Mouse (Mus musculus) kidney, embryonic 16.5 days (tissue): Measurements from ENCODE around the gene Cd80. TPM values are rescaled to one million over a fixed set of nuclear protein-coding genes. Genes with fewer than 3 reads are reported as not detected.

Source experiments
- ATAC-seq: fragments of 200-750 bp; cut with Nextera tagmentation; 2 replicates; pipeline ENCODE4 v1.8.0; 2017; ENCODE audit warnings: moderate TSS enrichment; ENCODE audit not compliant: low FRiP score, low TSS enrichment
- H3K27ac ChIP-seq: fragments of 300-500 bp; sonication (generic); 2 replicates; pipeline ENCODE4 v1.5.1; 2014; ENCODE audit warnings: low read length
- H3K27me3 ChIP-seq: fragments of 300-500 bp; sonication (generic); 2 replicates; pipeline ENCODE4 v1.6.1; 2014; ENCODE audit warnings: low read length, control low read depth, mixed read lengths; ENCODE audit not compliant: insufficient read depth
- H3K36me3 ChIP-seq: fragments of 300-500 bp; sonication (generic); 2 replicates; pipeline ENCODE4 v1.6.1; 2014; ENCODE audit warnings: low read length, control low read depth, mixed read lengths; ENCODE audit not compliant: insufficient read depth
- H3K4me1 ChIP-seq: fragments of 300-500 bp; sonication (generic); 2 replicates; pipeline ENCODE4 v1.6.1; 2014; ENCODE audit warnings: low read length, control low read depth, mixed read lengths; ENCODE audit not compliant: insufficient read depth
- H3K4me2 ChIP-seq: fragments of 300-500 bp; sonication (generic); replicated peaks from 2 replicates; pipeline ENCODE4 v1.6.1; 2014; ENCODE audit warnings: low read depth, low read length
- H3K4me3 ChIP-seq: fragments of 300-500 bp; sonication (generic); 2 replicates; pipeline ENCODE4 v1.5.1; 2014; ENCODE audit warnings: mild to moderate bottlenecking, low read length
- H3K9ac ChIP-seq: fragments of 300-500 bp; sonication (generic); replicated peaks from 2 replicates; pipeline ENCODE4 v1.6.1; 2014; ENCODE audit warnings: low read length
- H3K9me3 ChIP-seq: fragments of 300-500 bp; sonication (generic); 2 replicates; pipeline ENCODE4 v1.6.1; 2016; ENCODE audit warnings: low read length, control low read depth
- WGBS: fragments of 180-500 bp; shearing (Covaris S2); extraction: QIAGEN DNeasy Blood & Tissue Kit; methylation state at CpG from one replicate; pipeline ENCODE4 v1.1.7; 2014; 5-methylcytosine and 5-hydroxymethylcytosine counted together
- polyA plus RNA-seq: library from polyadenylated mRNA; unstranded; fragments of >200 nt; fragmentation: Nextera tagmentation; extraction: Ambion mirVana; gene quantifications from 2 replicates; pipeline ENCODE4 v1.2.1, GENCODE M21; 2015

The Cd80 gene
- polyA plus RNA-seq, 1 experiment from 2014 or later = 0.32 TPM

DNA sequence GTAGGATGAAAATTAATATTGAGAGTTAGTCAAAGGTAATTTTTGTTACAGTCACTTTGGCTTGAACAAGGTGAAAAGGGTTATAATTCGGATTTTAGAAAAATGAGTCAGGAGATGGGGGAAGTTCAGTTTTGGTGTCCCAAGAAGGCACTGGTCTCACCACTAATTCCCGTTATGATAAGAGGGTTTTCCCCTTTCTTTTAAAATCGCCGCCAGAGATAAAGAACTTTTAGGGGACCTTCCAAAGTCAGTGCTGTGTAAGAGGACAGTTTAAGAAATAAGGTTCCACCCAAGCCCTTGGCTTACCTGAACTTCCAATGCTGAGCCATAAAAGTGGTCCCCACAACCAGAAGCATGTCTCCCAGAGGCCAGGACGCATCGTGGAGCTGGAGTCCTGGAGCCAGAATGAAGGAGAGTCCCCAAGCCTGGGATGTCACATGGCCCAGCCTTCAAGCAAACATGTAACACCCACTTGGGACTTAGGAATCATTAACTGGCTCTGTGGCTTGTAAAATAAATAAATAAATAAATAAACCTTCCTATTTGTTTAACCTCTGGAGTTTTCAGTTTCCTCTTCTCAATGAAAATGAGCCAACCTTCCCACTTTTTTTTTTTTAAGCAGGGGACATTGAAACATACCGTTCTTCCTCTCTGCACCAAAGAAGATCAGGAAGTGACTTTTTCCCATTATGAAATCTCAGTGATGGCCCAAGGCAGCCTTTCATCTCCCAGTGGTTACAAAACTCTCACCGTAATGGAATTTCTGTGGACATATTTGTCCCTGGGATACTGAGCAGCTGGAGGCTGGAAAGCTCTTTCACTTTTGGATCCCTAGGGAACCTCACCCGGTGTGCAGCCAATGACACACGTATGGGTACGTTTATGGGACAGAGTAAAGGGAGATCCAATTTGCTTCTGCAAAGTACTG, 22.6 kb upstream of the Cd80 start, which contains the start of gene Pla1a:
Gene Pla1a, minus strand, starts transcription at position 648 of the 928 bp plus-strand sequence.
- Histone ChIP-seq H3K36me3 (no peaks in the 10 kb centered on the region), H3K4me1 (0 out of 2 replicates have a peak, but pooled peaks cover 3% of the 10 kb centered on the region), H3K4me2 (no peak within 1 kb of the TSS), H3K4me3 (no peak within 1 kb of the TSS), H3K27me3 (no peaks in the 10 kb centered on the region), H3K9ac (no peak within 1 kb of the TSS), H3K9me3 (no peaks in the 10 kb centered on the region), H3K27ac (no peak within 1 kb of the TSS)
- WGBS = 71% methylated on average over 11 of the region's 11 CpGs
- ATAC-seq = no peak

DNA sequence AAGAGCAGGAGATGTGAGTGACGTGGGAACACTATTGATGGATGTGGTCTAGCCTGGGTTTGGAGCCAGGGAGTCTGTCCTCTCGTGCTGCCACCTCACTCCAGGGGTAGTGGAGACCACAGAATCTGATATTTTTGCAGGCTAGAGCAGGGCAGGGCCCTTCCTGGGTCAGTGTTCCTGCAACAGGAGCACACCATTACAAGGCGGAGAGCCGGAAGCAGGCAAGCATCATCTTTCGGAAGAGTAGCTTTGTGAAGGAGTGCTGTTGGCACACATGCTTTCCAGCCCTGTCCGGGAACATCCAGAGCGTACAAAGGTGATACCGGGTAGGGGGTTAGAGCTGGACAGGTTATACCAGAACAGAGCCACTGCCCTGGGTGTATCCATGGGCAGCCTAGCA, 21.8 kb upstream of the Cd80 start:
- Histone ChIP-seq H3K27me3 (no peaks in the 10 kb centered on the region), H3K4me3 (no peak overlapping the region), H3K36me3 (no peaks in the 10 kb centered on the region), H3K9me3 (no peaks in the 10 kb centered on the region), H3K4me2 (no peak overlapping the region), H3K27ac (no peak overlapping the region), H3K9ac (no peak overlapping the region), H3K4me1 (0 out of 2 replicates have a peak, but pooled peaks cover 3% of the 10 kb centered on the region)
- no peak for ATAC-seq
- WGBS = 82% methylated on average over 8 of the region's 8 CpGs

DNA sequence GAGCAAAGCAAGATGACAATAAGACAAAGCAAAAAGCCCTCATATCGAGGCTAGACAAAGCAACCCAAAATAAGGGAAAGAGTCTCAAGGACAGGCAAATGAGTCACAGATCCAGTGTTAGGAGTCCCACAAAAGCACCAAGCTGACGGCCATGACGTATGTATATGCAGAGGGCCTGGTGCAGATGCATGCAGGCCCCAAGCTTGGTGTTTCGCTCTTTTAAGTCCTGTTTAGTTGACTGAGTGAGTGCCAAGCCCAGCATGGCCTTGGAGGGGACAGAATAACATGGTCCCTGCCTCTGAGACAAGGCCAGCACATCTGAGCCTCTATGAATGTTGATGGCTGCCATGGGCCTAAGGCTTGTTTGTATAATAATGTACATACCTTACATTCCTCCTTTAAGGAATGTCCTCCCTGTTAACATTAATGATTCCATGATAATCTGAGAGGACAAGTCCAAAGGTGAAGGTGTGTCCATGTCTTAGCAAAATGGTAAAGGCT, 21.0 kb upstream of the Cd80 start:
- H3K36me3 ChIP-seq = no peaks in the 10 kb centered on the region
- WGBS = 91% methylated on average over 4 of the region's 4 CpGs
- no peak overlapping the region for H3K4me2 ChIP-seq
- H3K27ac ChIP-seq = no peak overlapping the region
- H3K4me1 ChIP-seq = 0 out of 2 replicates have a peak, but pooled peaks cover 3% of the 10 kb centered on the region
- no peak overlapping the region for H3K9ac ChIP-seq
- H3K9me3 ChIP-seq = no peaks in the 10 kb centered on the region
- H3K4me3 ChIP-seq = no peak overlapping the region
- 0 out of 2 replicates have a peak, but pooled peaks have one; percentile 42 for ATAC-seq
- no peaks in the 10 kb centered on the region for H3K27me3 ChIP-seq

DNA sequence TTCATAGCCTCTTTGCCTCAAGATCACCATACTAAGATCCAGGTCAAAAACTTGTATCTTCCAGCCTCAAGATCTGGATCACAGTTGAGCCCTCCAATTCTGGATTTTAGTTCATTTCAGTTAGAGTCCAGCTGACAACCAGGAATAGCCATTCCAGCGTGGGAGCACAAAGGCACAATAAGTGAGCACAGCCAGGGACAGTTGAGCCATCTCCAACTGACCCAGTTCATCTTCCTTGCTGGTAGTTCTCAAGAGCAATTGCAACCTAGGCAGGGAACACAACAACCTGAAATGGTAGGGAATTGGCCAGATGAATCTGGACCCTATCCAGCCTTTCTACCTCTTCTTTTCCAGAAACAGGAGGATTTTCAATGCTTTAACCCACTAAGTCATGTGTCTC, 16.2 kb upstream of the Cd80 start:
- H3K9ac ChIP-seq = no peak overlapping the region
- 0 out of 2 replicates have a peak, but pooled peaks cover 3% of the 10 kb centered on the region for H3K4me1 ChIP-seq
- no peak overlapping the region for H3K4me2 ChIP-seq
- 90% methylated on average over 1 of the region's 1 CpGs for WGBS
- no peak overlapping the region for H3K27ac ChIP-seq
- no peaks in the 10 kb centered on the region for H3K9me3 ChIP-seq
- peaks cover 1% of the 10 kb centered on the region; the same call in 1 of the 2 replicates for H3K36me3 ChIP-seq
- no peaks in the 10 kb centered on the region for H3K27me3 ChIP-seq
- no peak overlapping the region for H3K4me3 ChIP-seq
- ATAC-seq = no peak

DNA sequence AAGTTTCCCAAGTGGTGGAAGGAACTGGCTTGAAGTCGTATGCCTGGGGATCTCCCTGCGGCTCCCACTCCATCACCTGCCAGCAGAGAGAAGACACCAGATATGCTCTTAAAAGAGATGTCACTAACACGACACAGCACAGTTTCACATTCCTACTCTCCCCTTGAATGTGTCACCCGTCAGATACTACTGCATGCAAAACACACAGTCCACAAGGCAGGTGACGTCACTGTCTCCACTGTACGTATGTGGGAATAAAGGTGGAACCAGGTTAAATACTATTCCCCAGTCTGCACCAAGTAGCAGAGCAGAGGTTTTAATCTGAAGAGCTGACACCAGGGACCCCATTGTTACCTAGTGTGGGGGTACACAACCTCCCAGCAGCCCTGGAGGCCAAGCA, 15.0 kb upstream of the Cd80 start:
- no peak overlapping the region for H3K27ac ChIP-seq
- no peak overlapping the region for H3K4me3 ChIP-seq
- H3K4me2 ChIP-seq = no peak overlapping the region
- no peaks in the 10 kb centered on the region for H3K9me3 ChIP-seq
- peaks cover 13% of the 10 kb centered on the region for H3K36me3 ChIP-seq
- H3K27me3 ChIP-seq = no peaks in the 10 kb centered on the region
- WGBS = 62% methylated on average over 6 of the region's 6 CpGs
- ATAC-seq = no peak
- H3K9ac ChIP-seq = no peak overlapping the region
- H3K4me1 ChIP-seq = no peaks in the 10 kb centered on the region

DNA sequence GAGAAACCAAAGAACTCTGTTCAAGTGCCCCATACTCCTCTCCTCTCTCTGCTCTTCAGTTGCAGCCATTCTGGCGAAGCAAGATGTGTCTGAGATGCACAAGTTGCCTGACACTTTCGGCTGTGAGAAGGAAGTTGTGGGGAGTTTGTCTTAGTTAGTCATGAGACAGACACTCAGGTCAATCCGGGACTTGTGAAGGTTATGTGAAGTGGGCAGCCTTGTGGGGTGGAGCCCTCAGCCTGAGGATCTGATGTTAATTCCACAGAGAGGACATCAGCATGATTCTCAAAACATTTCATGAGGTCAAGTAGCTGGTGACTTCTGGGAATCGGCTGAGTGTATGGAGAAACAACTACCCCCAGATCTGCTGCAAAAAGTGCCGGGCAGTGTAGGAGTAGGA, 13.8 kb upstream of the Cd80 start:
- H3K4me3 ChIP-seq = no peak overlapping the region
- no peak for ATAC-seq
- peaks cover 26% of the 10 kb centered on the region for H3K36me3 ChIP-seq
- H3K27me3 ChIP-seq = no peaks in the 10 kb centered on the region
- H3K4me2 ChIP-seq = no peak overlapping the region
- no peaks in the 10 kb centered on the region for H3K9me3 ChIP-seq
- no peak overlapping the region for H3K9ac ChIP-seq
- WGBS = 83% methylated on average over 5 of the region's 5 CpGs
- no peak overlapping the region for H3K27ac ChIP-seq
- no peaks in the 10 kb centered on the region for H3K4me1 ChIP-seq

DNA sequence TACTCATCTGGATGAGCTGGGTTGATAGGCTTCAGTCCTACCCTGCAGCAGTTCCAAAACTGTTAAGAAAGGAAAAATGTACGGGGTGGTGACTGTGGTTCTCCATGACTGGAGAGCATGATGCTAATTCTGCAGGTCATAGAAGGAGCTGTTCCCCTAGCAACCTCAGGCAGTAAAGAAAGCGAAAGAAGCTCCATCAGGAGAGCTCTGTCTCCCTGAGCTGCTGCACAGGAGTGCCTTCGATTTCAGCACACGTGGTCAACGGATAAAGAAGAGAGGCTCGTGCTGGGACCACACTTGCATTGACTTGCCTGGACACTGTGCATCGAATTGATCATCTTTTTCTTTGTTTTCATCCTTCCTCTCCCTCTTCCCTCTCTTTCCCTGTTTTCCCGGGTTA, 13.1 kb upstream of the Cd80 start:
- no peaks in the 10 kb centered on the region for H3K27me3 ChIP-seq
- H3K9me3 ChIP-seq = no peaks in the 10 kb centered on the region
- no peaks in the 10 kb centered on the region for H3K4me1 ChIP-seq
- peaks cover 32% of the 10 kb centered on the region for H3K36me3 ChIP-seq
- ATAC-seq = no peak
- 80% methylated on average over 8 of the region's 8 CpGs for WGBS
- H3K9ac ChIP-seq = no peak overlapping the region
- no peak overlapping the region for H3K4me2 ChIP-seq
- no peak overlapping the region for H3K4me3 ChIP-seq
- H3K27ac ChIP-seq = no peak overlapping the region

DNA sequence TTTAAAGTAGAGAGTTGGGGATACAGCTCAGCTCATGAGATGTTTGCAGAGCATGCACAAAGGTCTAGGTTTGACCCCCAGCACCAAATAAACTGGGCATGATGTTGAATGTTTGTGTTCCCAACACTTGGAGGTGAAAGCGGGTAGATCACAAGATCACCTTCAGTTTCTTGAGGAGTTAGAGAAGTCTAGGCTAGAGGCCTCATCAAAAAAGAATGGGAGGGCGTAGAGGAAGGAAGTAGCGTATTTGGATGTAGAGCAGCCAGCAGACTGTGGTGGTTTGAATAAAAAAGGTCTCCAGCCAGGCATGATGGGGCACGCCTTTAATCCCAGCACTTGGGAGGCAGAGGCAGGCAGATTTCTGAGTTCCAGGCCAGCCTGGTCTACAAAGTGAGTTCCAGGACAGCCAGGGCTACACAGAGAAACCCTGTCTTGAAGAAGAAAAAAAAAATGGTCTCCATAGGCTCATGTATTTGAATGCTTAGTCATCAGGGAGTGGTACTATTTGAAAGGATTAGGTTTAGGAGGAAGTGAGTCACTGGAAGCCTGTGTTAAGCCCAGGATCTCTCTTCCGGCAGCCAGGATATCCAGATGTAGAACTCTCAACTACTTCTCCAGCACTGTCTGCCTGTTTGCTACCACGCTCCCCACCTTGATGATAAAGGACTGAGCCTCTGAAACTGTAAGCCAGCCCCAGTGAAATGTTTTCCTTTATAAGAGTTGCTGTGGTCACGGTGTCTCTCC, 11.5 kb upstream of the Cd80 start:
- H3K4me2 ChIP-seq = no peak overlapping the region
- no peak overlapping the region for H3K9ac ChIP-seq
- no peaks in the 10 kb centered on the region for H3K27me3 ChIP-seq
- no peaks in the 10 kb centered on the region for H3K9me3 ChIP-seq
- no peak for ATAC-seq
- H3K36me3 ChIP-seq = peaks cover 43% of the 10 kb centered on the region
- no peaks in the 10 kb centered on the region for H3K4me1 ChIP-seq
- 97% methylated on average over 7 of the region's 7 CpGs for WGBS
- no peak overlapping the region for H3K4me3 ChIP-seq
- no peak overlapping the region for H3K27ac ChIP-seq

DNA sequence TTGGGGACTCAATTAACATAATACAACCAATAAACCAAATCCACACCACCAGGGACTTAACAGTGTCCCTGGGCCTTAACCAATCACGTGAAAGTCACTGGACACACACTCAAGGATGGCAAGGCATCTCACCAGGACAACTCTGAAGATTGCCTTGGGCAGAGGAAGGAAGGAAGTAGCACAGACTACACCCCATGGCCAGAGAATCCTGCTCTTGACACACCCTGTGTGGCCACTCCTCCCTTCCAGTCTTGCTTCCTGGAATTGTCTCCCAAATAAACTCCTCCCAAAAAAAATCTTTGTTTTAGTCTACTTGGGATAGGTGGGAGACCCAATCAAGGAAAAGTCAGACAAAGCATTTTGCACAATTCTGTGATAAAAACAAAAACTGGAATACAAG, 10.3 kb upstream of the Cd80 start:
- no peak for ATAC-seq
- H3K4me1 ChIP-seq = no peaks in the 10 kb centered on the region
- H3K27ac ChIP-seq = no peak overlapping the region
- H3K27me3 ChIP-seq = no peaks in the 10 kb centered on the region
- WGBS = 91% methylated on average over 1 of the region's 1 CpGs
- H3K9me3 ChIP-seq = no peaks in the 10 kb centered on the region
- H3K4me2 ChIP-seq = no peak overlapping the region
- H3K9ac ChIP-seq = no peak overlapping the region
- H3K4me3 ChIP-seq = no peak overlapping the region
- peaks cover 51% of the 10 kb centered on the region for H3K36me3 ChIP-seq
